Mouse (Mus musculus) embryonic fibroblast, embryonic 13.5 days (primary cell): ENCODE measurements at regions not wholly inside any gene's neighbourhood (a gene's known extent, or its start where the extent isn't known, plus 50 kb on each side); places are given as distances from the start of the nearest gene placed in this dataset.

ENCODE experiments used
- CTCF ChIP-seq: IDR thresholded peaks from 2 replicates; pipeline ENCODE4 v1.5.1; 2011; ENCODE audit warnings: mild to moderate bottlenecking, control low read depth, low read length, moderate library complexity, borderline replicate concordance; ENCODE audit not compliant: insufficient read depth
- POLR2A ChIP-seq: IDR thresholded peaks from 2 replicates; pipeline ENCODE4 v1.6.1; 2011; ENCODE audit warnings: low read depth, mild to moderate bottlenecking, control low read depth, low read length, moderate library complexity

DNA sequence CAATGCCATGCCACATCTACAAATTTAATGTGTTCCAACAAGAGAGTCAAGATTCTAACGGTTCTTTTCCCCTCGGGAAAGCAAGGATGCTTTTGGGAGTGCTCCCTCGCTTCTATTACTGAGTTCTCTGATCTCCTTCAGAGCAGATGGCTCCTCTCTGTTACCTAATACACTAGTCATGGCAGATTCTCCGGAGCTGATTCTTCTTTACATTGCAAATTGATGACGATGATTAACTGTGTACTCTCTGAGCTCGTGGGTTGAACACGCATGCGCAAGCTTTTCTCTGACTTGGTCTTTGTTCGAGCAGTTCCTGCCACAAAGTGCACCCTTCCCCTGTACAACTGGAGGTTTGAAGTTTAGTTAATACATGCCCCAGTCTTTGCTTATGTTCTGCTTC is 471.5 kb upstream of the Tenm4 start:
- TF ChIP-seq CTCF (no peak), POLR2A (no peak)
